Mouse (Mus musculus): ENCODE data around the gene Vps53. TPM values are rescaled to one million over a fixed set of nuclear protein-coding genes. Genes with fewer than 3 reads are reported as not detected.

The Vps53 gene
- polyA plus RNA-seq, 1 experiment from 2014 or later: 36.9 TPM

GRCm38 (mm10) chr11:76039271-76040053, 140.0 kb downstream of the Vps53 start:
- Histone ChIP-seq H3K4me2 (ENCODE audit: low read depth, low read length) (no peak overlapping the region), H3K9ac (ENCODE audit: low read length) (no peak overlapping the region), H3K4me3 (ENCODE audit: low read length) (no peak overlapping the region), H3K4me1 (replicated peaks; ENCODE audit: control insufficient read depth, insufficient read depth, low read length) (peaks cover 19% of the 10 kb centered on the region), H3K36me3 (ENCODE audit: control insufficient read depth, insufficient read depth, low read length) (no peaks in the 10 kb centered on the region), H3K27me3 (ENCODE audit: control insufficient read depth, insufficient read depth, low read depth, low read length) (no peaks in the 10 kb centered on the region), H3K9me3 (ENCODE audit: control insufficient read depth, low read length) (no peaks in the 10 kb centered on the region), H3K27ac (ENCODE audit: low read length) (no peak overlapping the region)
- ATAC-seq (ENCODE audit: low read depth): no peak
- WGBS: 76% methylated on average over 3 of the region's 3 CpGs

DNA sequence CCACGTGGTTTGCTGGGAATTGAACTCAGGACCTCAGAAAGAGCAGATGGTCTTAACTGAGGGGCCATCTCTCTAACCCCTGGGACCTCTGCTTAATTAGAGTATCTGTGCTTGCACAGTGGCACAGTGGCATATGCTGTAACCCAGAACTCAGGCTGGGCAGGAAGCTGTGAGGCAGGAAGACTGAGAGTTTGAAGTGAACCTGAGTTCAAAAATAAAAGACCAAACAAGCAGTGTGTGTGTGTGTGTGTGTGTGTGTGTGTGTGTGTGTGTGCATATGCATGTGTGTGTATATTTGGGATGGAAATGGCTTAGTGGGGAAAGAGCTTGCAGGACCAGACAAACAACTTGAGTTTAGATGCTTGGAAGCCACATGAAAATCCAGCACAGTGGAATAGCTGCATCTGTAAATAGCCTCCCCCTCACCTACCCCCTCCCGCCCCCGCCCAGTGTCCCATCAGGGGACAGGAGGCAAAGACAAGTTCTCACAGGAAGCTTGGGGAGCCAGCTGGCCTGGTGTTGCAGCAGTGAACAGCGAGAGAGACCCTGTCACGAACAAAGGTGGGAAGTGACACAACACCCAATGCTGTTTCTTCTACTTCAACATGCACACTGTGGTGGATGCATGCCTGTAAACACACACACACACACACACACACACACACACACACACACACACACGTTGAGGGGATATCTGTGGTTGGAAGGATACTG, 141.7 kb downstream of the Vps53 start:
- Histone ChIP-seq H3K4me1 (replicated peaks; ENCODE audit: control insufficient read depth, insufficient read depth, low read length) (peaks cover 11% of the 10 kb centered on the region), H3K4me2 (ENCODE audit: low read depth, low read length) (no peak overlapping the region), H3K9me3 (ENCODE audit: control insufficient read depth, low read length) (no peaks in the 10 kb centered on the region), H3K27me3 (ENCODE audit: control insufficient read depth, insufficient read depth, low read depth, low read length) (no peaks in the 10 kb centered on the region), H3K4me3 (ENCODE audit: low read length) (no peak overlapping the region), H3K36me3 (ENCODE audit: control insufficient read depth, insufficient read depth, low read length) (no peaks in the 10 kb centered on the region), H3K27ac (ENCODE audit: low read length) (no peak overlapping the region), H3K9ac (ENCODE audit: low read length) (no peak overlapping the region)
- peak; percentile 55 for ATAC-seq (ENCODE audit: low read depth)
- 39% methylated on average over 6 of the region's 6 CpGs for WGBS

GRCm38 (mm10) chr11:76035182-76035581, 144.3 kb downstream of the Vps53 start:
- H3K4me1 ChIP-seq (replicated peaks; ENCODE audit: control insufficient read depth, insufficient read depth, low read length): no peaks in the 10 kb centered on the region
- H3K36me3 ChIP-seq (ENCODE audit: control insufficient read depth, insufficient read depth, low read length): no peaks in the 10 kb centered on the region
- ATAC-seq (ENCODE audit: low read depth): no peak
- H3K4me2 ChIP-seq (ENCODE audit: low read depth, low read length): no peak overlapping the region
- no peaks in the 10 kb centered on the region for H3K27me3 ChIP-seq (ENCODE audit: control insufficient read depth, insufficient read depth, low read depth, low read length)
- no peak overlapping the region for H3K4me3 ChIP-seq (ENCODE audit: low read length)
- 80% methylated on average over 8 of the region's 8 CpGs for WGBS
- no peak overlapping the region for H3K27ac ChIP-seq (ENCODE audit: low read length)
- no peaks in the 10 kb centered on the region for H3K9me3 ChIP-seq (ENCODE audit: control insufficient read depth, low read length)
- H3K9ac ChIP-seq (ENCODE audit: low read length): no peak overlapping the region

GRCm38 (mm10) chr11:76033836-76034235, 145.6 kb downstream of the Vps53 start:
- Histone ChIP-seq H3K27me3 (ENCODE audit: control insufficient read depth, insufficient read depth, low read depth, low read length) (no peaks in the 10 kb centered on the region), H3K9me3 (ENCODE audit: control insufficient read depth, low read length) (no peaks in the 10 kb centered on the region), H3K36me3 (ENCODE audit: control insufficient read depth, insufficient read depth, low read length) (no peaks in the 10 kb centered on the region), H3K4me2 (ENCODE audit: low read depth, low read length) (no peak overlapping the region), H3K9ac (ENCODE audit: low read length) (no peak overlapping the region), H3K4me1 (replicated peaks; ENCODE audit: control insufficient read depth, insufficient read depth, low read length) (no peaks in the 10 kb centered on the region), H3K4me3 (ENCODE audit: low read length) (no peak overlapping the region), H3K27ac (ENCODE audit: low read length) (no peak overlapping the region)
- ATAC-seq (ENCODE audit: low read depth): no peak
- WGBS: 89% methylated on average over 4 of the region's 4 CpGs

DNA sequence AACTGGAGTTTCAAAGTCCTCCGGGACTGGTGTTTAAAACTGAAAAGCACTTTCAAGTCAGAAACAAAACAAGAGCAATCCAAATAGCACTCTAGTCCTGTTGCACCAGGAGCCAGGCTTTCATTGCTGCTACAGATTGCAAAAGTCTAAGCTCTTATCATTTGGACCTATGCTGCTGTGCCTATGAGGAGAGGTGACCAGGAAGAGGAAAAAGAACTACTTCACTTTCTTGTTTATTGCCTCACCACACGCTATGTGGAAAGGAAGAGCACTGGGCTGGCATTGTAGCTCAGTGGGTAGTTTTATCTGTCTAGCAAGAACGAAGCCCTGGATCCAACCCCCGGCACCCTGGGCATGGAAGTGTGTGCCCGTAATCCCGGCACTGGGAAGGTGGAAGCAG, 146.1 kb downstream of the Vps53 start:
- Histone ChIP-seq H3K9ac (ENCODE audit: low read length) (no peak overlapping the region), H3K4me3 (ENCODE audit: low read length) (no peak overlapping the region), H3K9me3 (ENCODE audit: control insufficient read depth, low read length) (no peaks in the 10 kb centered on the region), H3K36me3 (ENCODE audit: control insufficient read depth, insufficient read depth, low read length) (no peaks in the 10 kb centered on the region), H3K4me1 (replicated peaks; ENCODE audit: control insufficient read depth, insufficient read depth, low read length) (no peaks in the 10 kb centered on the region; the same call in 1 of the 2 replicates), H3K27me3 (ENCODE audit: control insufficient read depth, insufficient read depth, low read depth, low read length) (no peaks in the 10 kb centered on the region), H3K27ac (ENCODE audit: low read length) (no peak overlapping the region), H3K4me2 (ENCODE audit: low read depth, low read length) (no peak overlapping the region)
- no peak for ATAC-seq (ENCODE audit: low read depth)
- WGBS: 65% methylated on average over 6 of the region's 6 CpGs

GRCm38 (mm10) chr11:76028072-76028465, 151.4 kb downstream of the Vps53 start:
- H3K27me3 ChIP-seq (ENCODE audit: control insufficient read depth, insufficient read depth, low read depth, low read length): no peaks in the 10 kb centered on the region
- no peaks in the 10 kb centered on the region for H3K9me3 ChIP-seq (ENCODE audit: control insufficient read depth, low read length)
- H3K27ac ChIP-seq (ENCODE audit: low read length): peak overlapping the region; percentile 74
- peaks cover 24% of the 10 kb centered on the region for H3K4me1 ChIP-seq (replicated peaks; ENCODE audit: control insufficient read depth, insufficient read depth, low read length)
- H3K36me3 ChIP-seq (ENCODE audit: control insufficient read depth, insufficient read depth, low read length): peaks cover 2% of the 10 kb centered on the region; the same call in 1 of the 2 replicates
- ATAC-seq (ENCODE audit: low read depth): peak; percentile 51
- H3K9ac ChIP-seq (ENCODE audit: low read length): peak overlapping the region; percentile 76
- peak overlapping the region; percentile 78 for H3K4me2 ChIP-seq (ENCODE audit: low read depth, low read length)
- H3K4me3 ChIP-seq (ENCODE audit: low read length): peak overlapping the region; percentile 86
- 4% methylated on average over 10 of the region's 14 CpGs for WGBS

GRCm38 (mm10) chr11:76027139-76028071, 152.0 kb downstream of the Vps53 start, which contains the start of gene Rflnb:
Rflnb (minus strand) TSS chr11:76027782.
- H3K4me1 ChIP-seq (replicated peaks; ENCODE audit: control insufficient read depth, insufficient read depth, low read length): peaks cover 24% of the 10 kb centered on the region
- peak within 1 kb of the TSS; percentile 88 for H3K9ac ChIP-seq (ENCODE audit: low read length)
- H3K4me2 ChIP-seq (ENCODE audit: low read depth, low read length): peak within 1 kb of the TSS; percentile 78
- peaks cover 5% of the 10 kb centered on the region; the same call in 1 of the 2 replicates for H3K36me3 ChIP-seq (ENCODE audit: control insufficient read depth, insufficient read depth, low read length)
- no peaks in the 10 kb centered on the region for H3K27me3 ChIP-seq (ENCODE audit: control insufficient read depth, insufficient read depth, low read depth, low read length)
- ATAC-seq (ENCODE audit: low read depth): peak; percentile 97
- peak within 1 kb of the TSS; percentile 86 for H3K4me3 ChIP-seq (ENCODE audit: low read length)
- 0% methylated on average over 78 of the region's 112 CpGs for WGBS
- no peaks in the 10 kb centered on the region for H3K9me3 ChIP-seq (ENCODE audit: control insufficient read depth, low read length)
- H3K27ac ChIP-seq (ENCODE audit: low read length): peak within 1 kb of the TSS; percentile 74

GRCm38 (mm10) chr11:76026527-76027138, 152.8 kb downstream of the Vps53 start:
- H3K4me1 ChIP-seq (replicated peaks; ENCODE audit: control insufficient read depth, insufficient read depth, low read length): peaks cover 24% of the 10 kb centered on the region
- H3K27ac ChIP-seq (ENCODE audit: low read length): peak overlapping the region; percentile 70
- peak; percentile 20; the same call in 1 of the 2 replicates for ATAC-seq (ENCODE audit: low read depth)
- peak overlapping the region; percentile 88 for H3K9ac ChIP-seq (ENCODE audit: low read length)
- peaks cover 5% of the 10 kb centered on the region; the same call in 1 of the 2 replicates for H3K36me3 ChIP-seq (ENCODE audit: control insufficient read depth, insufficient read depth, low read length)
- 3% methylated on average over 13 of the region's 14 CpGs for WGBS
- peak overlapping the region; percentile 86 for H3K4me3 ChIP-seq (ENCODE audit: low read length)
- H3K9me3 ChIP-seq (ENCODE audit: control insufficient read depth, low read length): no peaks in the 10 kb centered on the region
- H3K4me2 ChIP-seq (ENCODE audit: low read depth, low read length): peak overlapping the region; percentile 78
- no peaks in the 10 kb centered on the region for H3K27me3 ChIP-seq (ENCODE audit: control insufficient read depth, insufficient read depth, low read depth, low read length)

Data from lung, embryonic 16.5 days (tissue).